Mouse (Mus musculus) lung, adult 10 weeks (tissue): ENCODE data around the gene Noct. TPM values are rescaled to one million over a fixed set of nuclear protein-coding genes. Genes with fewer than 3 reads are reported as not detected.

Experiments used
- polyA plus RNA-seq: library from polyadenylated mRNA; stranded (reverse); fragments of 350-450 nt; fragmentation: Illumina TruSeq; extraction: RNeasy Lipid Tissue Mini Kit (QIAGEN cat#74804); gene quantifications from one replicate; pipeline ENCODE4 v1.2.3, GENCODE M21; 2014; ENCODE audit warnings: low read depth, low replicate concordance; ENCODE audit not compliant: insufficient read depth

Noct gene
- 4.2 TPM for polyA plus RNA-seq

GRCm38 (mm10) chr3:51224363-51225225 is at the start of gene Noct:
Gene Noct (plus strand): TSS chr3:51224447.

Other genes starting within 250 kb of the Noct start
- 25.6 TPM for gene Elf2, start 116.2 kb downstream of the Noct start, polyA plus RNA-seq
- gene Mgarp, start 172.3 kb downstream of the Noct start, polyA plus RNA-seq, result not detected
- 259 TPM for gene Ndufc1, start 184.5 kb downstream of the Noct start, polyA plus RNA-seq
- gene Naa15, start 190.7 kb downstream of the Noct start, polyA plus RNA-seq, result 10.3 TPM